Mouse (Mus musculus): ENCODE data around the gene Scgb1b30. TPM values are rescaled to one million over a fixed set of nuclear protein-coding genes. Genes with fewer than 3 reads are reported as not detected.

Gene Scgb1b30
- total RNA-seq, 2 experiments from 2014 or later: not detected

Other genes with a start within 250 kb of the Scgb1b30 start
- not detected for gene Scgb2b26, start 150.4 kb upstream of the Scgb1b30 start, total RNA-seq (2021)
- not detected for gene Scgb2b27, start 81.5 kb upstream of the Scgb1b30 start, total RNA-seq (2021)
- gene Scgb1b27, start 73.9 kb upstream of the Scgb1b30 start, total RNA-seq (2021): not detected
- gene Wtip, start 37.8 kb downstream of the Scgb1b30 start, total RNA-seq (2021): 10 to 100 TPM; 11.6 to 12.3 TPM
- gene Uba2, start 74.2 kb downstream of the Scgb1b30 start, total RNA-seq (2021): 10 to 100 TPM; 88.9 to 89.2 TPM
- 10 to 100 TPM; 20.2 to 24.1 TPM for gene Pdcd2l, start 101.2 kb downstream of the Scgb1b30 start, total RNA-seq (2021)
- gene Gpi1, start 134.9 kb downstream of the Scgb1b30 start, total RNA-seq (2021): 100 to 1,000 TPM; 657 to 689 TPM
- not detected for gene Gm6096, start 155.6 kb downstream of the Scgb1b30 start, total RNA-seq (2021)
- 10 to 100 TPM; 38.6 to 49.4 TPM for gene 4931406P16Rik, start 218.1 kb downstream of the Scgb1b30 start, total RNA-seq (2021)

Measured in left cerebral cortex, postnatal 36 days (tissue).